Mouse (Mus musculus) liver, embryonic 11.5 days (tissue): Measurements from ENCODE around the gene Eif1ax. TPM values are rescaled to one million over a fixed set of nuclear protein-coding genes. Genes with fewer than 3 reads are reported as not detected.
A peak's percentile ranks its signal among the peaks of the same experiment; 100 is the strongest.

ENCODE experiments used
- ATAC-seq: fragments of 200-750 bp; cut with Nextera tagmentation; replicated peaks from 2 replicates; pipeline ENCODE4 v1.8.0; 2017; ENCODE audit warnings: moderate number of reproducible peaks, mild to moderate bottlenecking, moderate TSS enrichment, moderate library complexity; ENCODE audit not compliant: low FRiP score
- DNase-seq: peaks from one replicate; pipeline ENCODE4 v3.0.0-alpha.2; 2017; ENCODE audit warnings: low spot score
- H3K27ac ChIP-seq: fragments of 300-500 bp; sonication (generic); 2 replicates; pipeline ENCODE4 v1.5.1; 2014; ENCODE audit warnings: mild to moderate bottlenecking, low read depth, low read length, control low read depth
- H3K27me3 ChIP-seq: fragments of 300-500 bp; sonication (generic); replicated peaks from 2 replicates; pipeline ENCODE4 v1.6.1; 2014; ENCODE audit warnings: low read length, mixed read lengths; ENCODE audit not compliant: control insufficient read depth, insufficient read depth
- H3K36me3 ChIP-seq: fragments of 300-500 bp; sonication (generic); 2 replicates; pipeline ENCODE4 v1.6.1; 2014; ENCODE audit warnings: mild to moderate bottlenecking, low read length, moderate library complexity, mixed read lengths; ENCODE audit not compliant: control insufficient read depth, insufficient read depth
- H3K4me1 ChIP-seq: fragments of 300-500 bp; sonication (generic); replicated peaks from 2 replicates; pipeline ENCODE4 v1.6.1; 2014; ENCODE audit warnings: low read length, mixed read lengths; ENCODE audit not compliant: control insufficient read depth, insufficient read depth
- H3K4me2 ChIP-seq: fragments of 300-500 bp; sonication (generic); 2 replicates; pipeline ENCODE4 v1.6.1; 2014; ENCODE audit warnings: mild to moderate bottlenecking, control low read depth, moderate library complexity
- H3K4me3 ChIP-seq: fragments of 300-500 bp; sonication (generic); 2 replicates; pipeline ENCODE4 v1.5.1; 2014; ENCODE audit warnings: low read depth, low read length, control low read depth
- H3K9ac ChIP-seq: fragments of 300-500 bp; sonication (generic); 2 replicates; pipeline ENCODE4 v1.6.1; 2014; ENCODE audit warnings: low read depth, low read length, control low read depth
- H3K9me3 ChIP-seq: fragments of 300-500 bp; sonication (generic); 2 replicates; pipeline ENCODE4 v1.6.1; 2016; ENCODE audit warnings: low read length, inconsistent platforms, mixed read lengths; ENCODE audit not compliant: control insufficient read depth
- WGBS: fragments of 180-500 bp; shearing (Covaris S2); extraction: QIAGEN DNeasy Blood & Tissue Kit; methylation state at CpG from one replicate; pipeline ENCODE4 v1.1.7; 2014; 5-methylcytosine and 5-hydroxymethylcytosine counted together
- polyA plus RNA-seq: library from polyadenylated mRNA; unstranded; fragments of >200 nt; fragmentation: Nextera tagmentation; extraction: Ambion mirVana; gene quantifications from 2 replicates; pipeline ENCODE4 v1.2.1, GENCODE M21; 2014

Gene Eif1ax
- 139 and 142 TPM in 2 replicates for polyA plus RNA-seq

DNA sequence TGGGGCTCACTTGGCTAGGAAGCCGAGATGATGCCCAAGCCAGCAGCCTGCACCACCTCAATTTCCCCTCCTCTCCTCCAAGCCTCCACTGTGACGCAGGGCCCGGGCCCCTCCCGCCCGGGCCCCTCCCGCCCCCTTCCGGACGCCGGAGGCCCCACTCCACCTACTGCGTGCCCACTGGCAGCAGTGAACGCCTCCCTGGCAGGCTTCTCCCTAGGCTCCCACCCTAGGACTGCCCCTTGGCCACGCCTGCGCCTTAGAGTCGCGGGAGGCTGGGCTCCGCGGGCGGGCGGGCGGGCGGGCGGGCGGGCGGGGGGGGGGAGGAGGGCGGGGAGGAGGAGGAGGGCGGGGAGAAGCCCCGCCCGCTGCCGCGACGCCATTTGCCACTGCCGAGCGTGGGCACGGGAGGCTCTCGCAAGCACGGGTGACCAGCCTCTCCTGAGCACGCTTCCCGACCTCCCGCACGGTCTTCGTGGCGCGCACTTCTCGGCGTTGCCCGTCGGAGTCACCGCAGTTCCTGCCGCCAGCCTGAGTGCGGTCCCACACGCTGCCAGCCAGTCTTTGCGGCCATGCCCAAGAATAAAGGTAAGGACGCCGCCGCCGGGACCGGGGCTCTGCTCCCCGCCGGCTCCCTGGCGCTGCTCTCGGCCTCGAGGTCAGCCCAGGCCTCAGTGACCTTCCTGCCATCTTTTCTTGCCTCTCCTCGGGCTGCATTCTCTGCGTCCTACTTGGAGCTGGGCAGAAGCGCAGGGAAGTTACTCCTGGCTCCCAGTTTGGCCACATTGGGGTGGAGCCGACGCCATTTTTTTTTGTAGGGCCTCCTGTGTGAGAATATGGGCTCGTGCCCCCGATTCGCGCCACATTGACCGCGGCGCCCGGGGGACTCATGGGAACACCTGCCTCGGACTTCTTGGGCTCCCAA lies at the start of gene Eif1ax:
Gene Eif1ax, plus strand, starts transcription at position 348 of the 922 bp plus-strand sequence.
- no peaks in the 10 kb centered on the region for H3K27me3 ChIP-seq
- no peaks in the 10 kb centered on the region for H3K9me3 ChIP-seq
- no peaks in the 10 kb centered on the region for H3K36me3 ChIP-seq
- peak within 1 kb of the TSS; percentile 71 for H3K27ac ChIP-seq
- 0 out of 2 replicates have a peak, but pooled peaks cover 4% of the 10 kb centered on the region for H3K4me1 ChIP-seq
- peak within 1 kb of the TSS; percentile 76 for H3K4me3 ChIP-seq
- ATAC-seq (peak; percentile 99), DNase-seq (peak; percentile 70)
- WGBS: 9% methylated on average over 55 of the region's 76 CpGs
- peak within 1 kb of the TSS; percentile 78 for H3K9ac ChIP-seq
- peak within 1 kb of the TSS; percentile 65 for H3K4me2 ChIP-seq

GRCm38 (mm10) chrX:159364506-159364905 lies 7.5 kb upstream of the Eif1ax start:
- no peak overlapping the region for H3K4me2 ChIP-seq
- H3K9me3 ChIP-seq: no peaks in the 10 kb centered on the region
- no peaks in the 10 kb centered on the region for H3K4me1 ChIP-seq
- H3K27me3 ChIP-seq: no peaks in the 10 kb centered on the region
- no peaks in the 10 kb centered on the region; the same call in 1 of the 2 replicates for H3K36me3 ChIP-seq
- H3K9ac ChIP-seq: no peak overlapping the region
- 89% methylated on average over 3 of the region's 3 CpGs for WGBS
- ATAC-seq: no peak
- DNase-seq: no peak
- H3K27ac ChIP-seq: no peak overlapping the region
- H3K4me3 ChIP-seq: no peak overlapping the region

GRCm38 (mm10) chrX:159372753-159373144 lies 771 bp downstream of the Eif1ax start:
- Histone ChIP-seq H3K36me3 (no peaks in the 10 kb centered on the region), H3K9ac (peak overlapping the region; percentile 78), H3K9me3 (no peaks in the 10 kb centered on the region), H3K27ac (no peak overlapping the region), H3K27me3 (no peaks in the 10 kb centered on the region), H3K4me3 (peak overlapping the region; percentile 76), H3K4me1 (0 out of 2 replicates have a peak, but pooled peaks cover 4% of the 10 kb centered on the region), H3K4me2 (peak overlapping the region; percentile 65)
- DNase-seq: no peak
- WGBS: 13% methylated on average over 9 of the region's 9 CpGs
- no peak for ATAC-seq

- no peaks in the 10 kb centered on the region for H3K27me3 ChIP-seq
- H3K9me3 ChIP-seq: no peaks in the 10 kb centered on the region
- ATAC-seq: no peak
- 88% methylated on average over 9 of the region's 9 CpGs for WGBS
- H3K4me3 ChIP-seq: no peak overlapping the region
- H3K9ac ChIP-seq: no peak overlapping the region
- H3K36me3 ChIP-seq: no peaks in the 10 kb centered on the region; the same call in 1 of the 2 replicates
- H3K4me1 ChIP-seq: no peaks in the 10 kb centered on the region
- no peak for DNase-seq
- no peak overlapping the region for H3K4me2 ChIP-seq
- H3K27ac ChIP-seq: no peak overlapping the region
Measured at GRCm38 (mm10) chrX:159387105-159387504, 15.1 kb downstream of the Eif1ax start.

DNA sequence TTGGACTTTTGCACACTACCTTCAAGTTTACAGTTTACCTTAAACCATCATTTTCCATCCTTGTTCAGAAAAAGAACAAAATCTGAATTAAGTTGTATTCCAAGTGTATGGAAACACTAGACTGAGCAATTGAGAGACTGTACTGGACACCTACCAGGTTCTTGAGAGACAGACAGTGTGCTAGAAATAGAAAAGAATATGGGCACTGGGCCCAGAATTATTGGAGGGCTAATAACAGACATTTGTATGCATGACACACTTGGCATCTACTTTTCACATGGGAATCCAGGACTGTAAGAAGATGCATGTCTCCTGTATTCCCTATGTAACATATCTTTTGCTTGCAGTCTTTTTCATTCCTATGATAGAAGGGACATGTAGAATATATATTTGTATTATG lies 17.0 kb downstream of the Eif1ax start:
- no peak for DNase-seq
- ATAC-seq: no peak
- no peak overlapping the region for H3K4me2 ChIP-seq

GRCm38 (mm10) chrX:159390347-159390962 lies 18.5 kb downstream of the Eif1ax start:
- no peaks in the 10 kb centered on the region for H3K36me3 ChIP-seq
- ATAC-seq (peak; percentile 51; the same call in 1 of the 2 replicates), DNase-seq (no peak)

More for the DNA sequence above, 17.0 kb downstream of the Eif1ax start:
- no peaks in the 10 kb centered on the region; the same call in 1 of the 2 replicates for H3K36me3 ChIP-seq
- H3K9ac ChIP-seq: no peak overlapping the region
- H3K4me3 ChIP-seq: no peak overlapping the region
- no peaks in the 10 kb centered on the region for H3K27me3 ChIP-seq
- no peaks in the 10 kb centered on the region for H3K9me3 ChIP-seq
- no peak overlapping the region for H3K27ac ChIP-seq
- no peaks in the 10 kb centered on the region for H3K4me1 ChIP-seq

GRCm38 (mm10) chrX:159391239-159391638 lies 19.3 kb downstream of the Eif1ax start:
- H3K4me2 ChIP-seq: no peak overlapping the region
- H3K9ac ChIP-seq: no peak overlapping the region
- no peaks in the 10 kb centered on the region for H3K36me3 ChIP-seq
- no peak overlapping the region for H3K27ac ChIP-seq
- H3K4me1 ChIP-seq: no peaks in the 10 kb centered on the region
- H3K4me3 ChIP-seq: no peak overlapping the region
- no peaks in the 10 kb centered on the region for H3K27me3 ChIP-seq
- DNase-seq (no peak), ATAC-seq (no peak)
- H3K9me3 ChIP-seq: no peaks in the 10 kb centered on the region
- WGBS: 65% methylated on average over 3 of the region's 3 CpGs

More at GRCm38 (mm10) chrX:159390347-159390962, 18.5 kb downstream of the Eif1ax start:
- no peak overlapping the region for H3K4me3 ChIP-seq
- no peaks in the 10 kb centered on the region for H3K9me3 ChIP-seq
- H3K27ac ChIP-seq: no peak overlapping the region
- no peaks in the 10 kb centered on the region for H3K4me1 ChIP-seq
- H3K27me3 ChIP-seq: no peaks in the 10 kb centered on the region
- H3K9ac ChIP-seq: no peak overlapping the region
- no peak overlapping the region for H3K4me2 ChIP-seq
- WGBS: 61% methylated on average over 6 of the region's 6 CpGs

DNA sequence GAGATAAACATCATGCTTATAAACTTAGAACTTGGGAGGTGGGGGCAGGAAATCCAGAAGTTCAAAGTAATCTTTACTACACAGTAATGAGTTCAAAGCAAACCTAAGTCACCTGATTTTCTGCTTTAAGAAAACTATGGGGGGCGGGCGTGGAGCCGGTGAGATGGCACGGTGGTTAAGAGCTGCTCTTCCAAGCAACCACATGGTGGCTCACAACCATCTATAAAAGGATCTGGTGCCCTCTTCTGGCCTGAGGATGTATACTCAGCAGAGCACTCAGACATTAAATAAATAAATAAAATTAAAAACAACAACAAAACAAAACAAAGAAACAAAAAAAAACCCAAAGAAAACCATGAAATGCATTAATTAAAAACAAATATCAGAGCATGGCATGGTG lies 37.3 kb downstream of the Eif1ax start:
- H3K36me3 ChIP-seq: no peaks in the 10 kb centered on the region
- 0 out of 2 replicates have a peak, but pooled peaks have one; percentile 61 for ATAC-seq
- no peak overlapping the region for H3K27ac ChIP-seq
- H3K4me2 ChIP-seq: no peak overlapping the region
- peaks cover 8% of the 10 kb centered on the region for H3K27me3 ChIP-seq
- no peak overlapping the region for H3K4me3 ChIP-seq
- H3K4me1 ChIP-seq: no peaks in the 10 kb centered on the region
- no peak for DNase-seq
- no peaks in the 10 kb centered on the region for H3K9me3 ChIP-seq
- H3K9ac ChIP-seq: no peak overlapping the region
- 23% methylated on average over 4 of the region's 4 CpGs for WGBS
